Mouse (Mus musculus) right cerebral cortex, adult 2 months (tissue): ENCODE results near the gene Plaur.
"Not testable (repeated sequence)": the region's sequence is repeated elsewhere in the genome, so short reads cannot be mapped to it uniquely, and the experiment has no call there.

Experiments used
- DNase-seq, 2 experiments: peaks; one replicate each; pipeline ENCODE4 v3.0.0; 2021 to 2022; ENCODE audit warnings: low spot score in 2 of 2

The Plaur gene

GRCm38 (mm10) chr7:24476856-24477255, 14.6 kb downstream of the Plaur start:
- no peak for DNase-seq

- DNase-seq: no peak
These were observed 16.6 kb downstream of the Plaur start for GRCm38 (mm10) chr7:24478911-24479310.

- DNase-seq: no peak
These were observed 17.4 kb downstream of the Plaur start for GRCm38 (mm10) chr7:24479685-24480084.

- DNase-seq: peak in 1 of 2 experiments; percentile 47
These were observed 18.0 kb downstream of the Plaur start for GRCm38 (mm10) chr7:24480121-24480941.

- no peak for DNase-seq
These were observed 18.7 kb downstream of the Plaur start for GRCm38 (mm10) chr7:24480986-24481473.

GRCm38 (mm10) chr7:24481474-24482207, 19.4 kb downstream of the Plaur start, which contains the start of gene Cadm4:
Cadm4 (plus strand) TSS chr7:24482023.
- DNase-seq: peak; percentile 79 to 82

GRCm38 (mm10) chr7:24482208-24483020, 20.1 kb downstream of the Plaur start:
- DNase-seq: no peak

- not testable (repeated sequence) for DNase-seq
These were observed 21.0 kb downstream of the Plaur start for GRCm38 (mm10) chr7:24483291-24483690.

- no peak for DNase-seq
These were observed 23.2 kb downstream of the Plaur start for GRCm38 (mm10) chr7:24485481-24485880.

GRCm38 (mm10) chr7:24486654-24487130, 24.4 kb downstream of the Plaur start:
- no peak for DNase-seq

- DNase-seq: no peak
These were observed 25.1 kb downstream of the Plaur start for GRCm38 (mm10) chr7:24487403-24487802.

- DNase-seq: no peak
These were observed 26.0 kb downstream of the Plaur start for GRCm38 (mm10) chr7:24488303-24488702.

- DNase-seq: no peak
These were observed 37.7 kb downstream of the Plaur start for GRCm38 (mm10) chr7:24499856-24500577.

GRCm38 (mm10) chr7:24500929-24501328, 38.6 kb downstream of the Plaur start:
- DNase-seq: peak in 1 of 2 experiments; percentile 53

- DNase-seq: no peak
These were observed 39.2 kb downstream of the Plaur start for GRCm38 (mm10) chr7:24501492-24501891.

- DNase-seq: no peak
These were observed 41.7 kb downstream of the Plaur start for GRCm38 (mm10) chr7:24504004-24504403.

GRCm38 (mm10) chr7:24504868-24505267, 42.6 kb downstream of the Plaur start:
- no peak for DNase-seq

- DNase-seq: no peak
These were observed 43.3 kb downstream of the Plaur start for GRCm38 (mm10) chr7:24505447-24506064.

- no peak for DNase-seq
These were observed 43.8 kb downstream of the Plaur start for GRCm38 (mm10) chr7:24506065-24506459.

GRCm38 (mm10) chr7:24506476-24506837, 44.2 kb downstream of the Plaur start:
- DNase-seq: peak; percentile 54 to 76
